Mouse (Mus musculus): ENCODE measurements around the gene Pgm2l1.

DNA sequence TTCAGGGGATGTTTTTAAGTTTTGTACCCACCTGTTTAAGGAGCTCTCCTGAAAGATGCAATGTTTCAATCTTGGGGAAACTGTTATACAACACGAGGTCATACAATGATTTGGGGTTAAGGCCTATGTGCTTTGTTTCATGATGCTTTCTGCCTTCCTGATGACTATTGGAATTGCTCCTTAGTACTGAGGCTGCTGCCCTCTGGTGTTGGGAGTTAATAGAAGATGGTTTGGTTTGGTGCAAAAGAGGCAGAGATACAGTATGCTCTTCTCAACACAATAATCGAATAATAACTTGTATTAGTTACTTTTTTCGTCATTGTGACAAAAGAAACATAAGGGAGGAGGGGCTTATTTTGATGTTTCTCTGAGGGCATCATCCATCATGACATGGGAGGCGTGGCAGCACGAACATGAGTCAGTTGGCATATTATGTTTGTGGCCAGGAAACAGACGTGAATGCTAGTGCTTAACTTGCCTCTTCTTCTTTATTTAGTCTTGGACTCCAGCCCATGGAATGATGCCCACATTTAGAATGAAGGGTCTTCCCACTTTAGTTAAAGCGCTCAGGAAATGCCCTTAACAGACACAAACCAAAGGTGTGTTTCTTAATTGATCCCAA, 7.2 kb downstream of the Pgm2l1 start:
- TF ChIP-seq CTCF (IDR thresholded peaks at IDR 0.05 in 2 of 3, conservative IDR thresholded peaks at IDR 0.05 in 1 of 3; ENCODE audit: control insufficient read depth in 1 of 3, insufficient read depth in 1 of 3, low read depth in 2 of 3, low read length in 3 of 3, poor library complexity in 1 of 3, severe bottlenecking in 1 of 3) = peak in 2 of 3 experiments; percentile 11 to 58; a peak in 3 of 6 replicates
- TF ChIP-seq POLR2A (IDR thresholded peaks at IDR 0.05; ENCODE audit: control insufficient read depth in 1 of 2, insufficient read depth in 1 of 2, low read depth in 1 of 2, low read length in 2 of 2, poor library complexity in 1 of 2) = no peak
- TF ChIP-seq SMC3 (IDR thresholded peaks at IDR 0.05; ENCODE audit: low read depth, low read length) = peak; percentile 59
- no peak for TF ChIP-seq ETS1 (IDR thresholded peaks at IDR 0.05; ENCODE audit: low read depth, low read length)
- no peak for TF ChIP-seq EP300 (IDR thresholded peaks at IDR 0.05; ENCODE audit: low read depth in 1 of 2, low read length in 2 of 2)
- TF ChIP-seq GABPA (IDR thresholded peaks at IDR 0.05; ENCODE audit: low read depth, low read length) = no peak
- TF ChIP-seq CHD2 (IDR thresholded peaks at IDR 0.05; ENCODE audit: low read length) = no peak

Measured in MEL (cell line).